Mouse (Mus musculus) urinary bladder, adult 18-20 months (tissue): Measurements from ENCODE around the gene Patj.

ENCODE experiments used
- DNase-seq, 2 experiments: peaks; one replicate each; pipeline ENCODE4 v3.0.0; 2022; ENCODE audit warnings: low spot score in 2 of 2, mixed read lengths in 2 of 2

Gene Patj

GRCm38 (mm10) chr4:98725439-98725838 is 329.9 kb downstream of the Patj start:
- no peak for DNase-seq

- DNase-seq = no peak
These were observed 331.1 kb downstream of the Patj start, which contains the start of gene L1td1 for GRCm38 (mm10) chr4:98726590-98727237. L1td1 (plus strand) TSS chr4:98726734.

- DNase-seq = no peak
These were observed 331.8 kb downstream of the Patj start for GRCm38 (mm10) chr4:98727295-98727958.

- no peak for DNase-seq
These were observed 332.4 kb downstream of the Patj start for GRCm38 (mm10) chr4:98727959-98728347.

GRCm38 (mm10) chr4:98728716-98729115 is 333.1 kb downstream of the Patj start:
- no peak for DNase-seq

GRCm38 (mm10) chr4:98733660-98734059 is 338.1 kb downstream of the Patj start:
- no peak for DNase-seq

- no peak for DNase-seq
These were observed 344.2 kb downstream of the Patj start for GRCm38 (mm10) chr4:98739753-98740152.

GRCm38 (mm10) chr4:98743209-98743905 is 347.8 kb downstream of the Patj start:
- no peak for DNase-seq

GRCm38 (mm10) chr4:98743906-98744210 is 348.3 kb downstream of the Patj start:
- no peak for DNase-seq

- no peak for DNase-seq
These were observed 358.9 kb downstream of the Patj start for GRCm38 (mm10) chr4:98754456-98754855.

GRCm38 (mm10) chr4:98756141-98756540 is 360.6 kb downstream of the Patj start:
- DNase-seq = no peak

GRCm38 (mm10) chr4:98758012-98758821 is 362.6 kb downstream of the Patj start:
- DNase-seq = no peak

- no peak for DNase-seq
These were observed 363.4 kb downstream of the Patj start for GRCm38 (mm10) chr4:98758872-98759518.

- DNase-seq = no peak
These were observed 371.8 kb downstream of the Patj start for GRCm38 (mm10) chr4:98767134-98768133.
